Mouse (Mus musculus) layer of hippocampus, adult 18-20 months (tissue): ENCODE results near the gene Proser3. TPM values are rescaled to one million over a fixed set of nuclear protein-coding genes. Genes with fewer than 3 reads are reported as not detected.

ENCODE experiments used
- DNase-seq, 2 experiments: peaks; one replicate each; pipeline ENCODE4 v3.0.0; 2022; ENCODE audit warnings: low spot score in 2 of 2
- total RNA-seq, 2 experiments: library from RNA; stranded (reverse); gene quantifications; 2 replicates each; pipeline ENCODE4 v1.2.3; 2021

Proser3 gene
- total RNA-seq, 2 experiments from 2014 or later: 4.4 to 5.2 TPM

GRCm38 (mm10) chr7:30581547-30581946, 29.4 kb upstream of the Proser3 start:
- no peak for DNase-seq

GRCm38 (mm10) chr7:30579950-30580349, 27.9 kb upstream of the Proser3 start:
- no peak for DNase-seq

- DNase-seq: no peak
These were observed 20.9 kb upstream of the Proser3 start for GRCm38 (mm10) chr7:30572969-30573368.

- no peak for DNase-seq
These were observed 20.3 kb upstream of the Proser3 start for GRCm38 (mm10) chr7:30572389-30572788.

GRCm38 (mm10) chr7:30567555-30567954, 15.5 kb upstream of the Proser3 start:
- no peak for DNase-seq

GRCm38 (mm10) chr7:30566033-30566432, 13.9 kb upstream of the Proser3 start:
- DNase-seq: no peak

GRCm38 (mm10) chr7:30564970-30565571, 13.0 kb upstream of the Proser3 start, which contains the start of gene Igflr1:
Gene Igflr1, plus strand, starts transcription at chr7:30565427.
- DNase-seq: no peak

GRCm38 (mm10) chr7:30563906-30564280, 11.8 kb upstream of the Proser3 start:
- no peak for DNase-seq

- DNase-seq: peak; percentile 92 to 97
These were observed 11.2 kb upstream of the Proser3 start, which contains the start of the genes U2af1l4, Gm49396 and Psenen for GRCm38 (mm10) chr7:30563117-30563905. Gene U2af1l4, plus strand, starts transcription at chr7:30563301. Gene Gm49396, plus strand, starts transcription at chr7:30563344. Gene Psenen, minus strand, starts transcription at chr7:30563627.

- peak in 1 of 2 experiments; percentile 32 for DNase-seq
These were observed 10.5 kb upstream of the Proser3 start for GRCm38 (mm10) chr7:30562526-30563116.

- DNase-seq: no peak
These were observed 8.2 kb upstream of the Proser3 start for GRCm38 (mm10) chr7:30560296-30560695.

GRCm38 (mm10) chr7:30559443-30559954, 7.4 kb upstream of the Proser3 start, which contains the start of gene Lin37:
Gene Lin37, minus strand, starts transcription at chr7:30559838.
- peak; percentile 98 to 100 for DNase-seq

- DNase-seq: no peak
These were observed 6.8 kb upstream of the Proser3 start for GRCm38 (mm10) chr7:30558656-30559442.

- DNase-seq: no peak
These were observed 5.9 kb upstream of the Proser3 start for GRCm38 (mm10) chr7:30557901-30558514.

GRCm38 (mm10) chr7:30556894-30557536, 4.9 kb upstream of the Proser3 start:
- DNase-seq: no peak

- DNase-seq: no peak
These were observed 1.9 kb upstream of the Proser3 start for GRCm38 (mm10) chr7:30553810-30554584.

GRCm38 (mm10) chr7:30553021-30553589, 1.0 kb upstream of the Proser3 start:
- no peak for DNase-seq

- no peak for DNase-seq
These were observed 526 bp downstream of the Proser3 start for GRCm38 (mm10) chr7:30551445-30552101.
